Mouse (Mus musculus) embryonic fibroblast, embryonic 13.5 days (primary cell): Measurements from ENCODE around the gene Ptbp1.

Source experiments
- CTCF ChIP-seq: IDR thresholded peaks from 2 replicates; pipeline ENCODE4 v1.5.1; 2011; ENCODE audit warnings: mild to moderate bottlenecking, control low read depth, low read length, moderate library complexity, borderline replicate concordance; ENCODE audit not compliant: insufficient read depth
- POLR2A ChIP-seq: IDR thresholded peaks from 2 replicates; pipeline ENCODE4 v1.6.1; 2011; ENCODE audit warnings: low read depth, mild to moderate bottlenecking, control low read depth, low read length, moderate library complexity

DNA sequence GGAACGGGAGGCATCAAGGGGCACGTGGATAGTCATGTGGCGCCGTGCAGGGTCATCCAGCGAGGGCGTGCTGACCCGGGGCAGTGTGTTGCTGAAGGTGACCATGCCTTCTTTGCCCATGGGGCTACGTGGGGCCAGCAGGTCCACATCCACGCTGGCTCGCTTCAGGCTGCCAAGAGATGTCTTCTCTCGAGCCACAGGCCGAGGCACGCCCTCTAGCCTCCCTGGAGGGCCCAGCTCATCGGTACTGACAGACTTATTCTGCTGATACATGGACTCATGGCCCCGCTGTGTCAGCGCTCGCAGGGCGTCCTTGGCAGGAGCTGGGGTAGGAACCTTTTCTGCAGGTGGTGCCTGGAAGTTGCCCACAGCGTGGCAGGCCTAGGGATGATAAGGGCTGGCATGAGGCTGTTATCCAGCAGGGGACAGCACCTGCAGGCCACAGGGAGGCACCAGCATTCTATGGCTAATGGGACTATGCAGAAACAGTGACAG is 11.6 kb downstream of the Ptbp1 start:
- TF ChIP-seq POLR2A = no peak
- TF ChIP-seq CTCF = peak; percentile 48; the same call in 1 of the 2 replicates
